Mouse (Mus musculus): ENCODE results near the gene Endod1. TPM values are rescaled to one million over a fixed set of nuclear protein-coding genes. Genes with fewer than 3 reads are reported as not detected.

Gene Endod1
- polyA plus RNA-seq, 1 experiment from 2014 or later = 7.8 TPM

GRCm38 (mm10) chr9:14385665-14386064, 4.4 kb upstream of the Endod1 start:
- H3K27me3 ChIP-seq (ENCODE audit: control insufficient read depth, insufficient read depth, low read length) = no peaks in the 10 kb centered on the region
- no peak overlapping the region for H3K9ac ChIP-seq (ENCODE audit: low read length)
- no peaks in the 10 kb centered on the region for H3K9me3 ChIP-seq (replicated peaks; ENCODE audit: control insufficient read depth, low read length)
- ATAC-seq (replicated peaks; ENCODE audit: extremely low read depth, insufficient read depth, low FRiP score) = no peak
- peaks cover 11% of the 10 kb centered on the region for H3K4me1 ChIP-seq (ENCODE audit: control insufficient read depth, insufficient read depth, low read length)
- no peaks in the 10 kb centered on the region for H3K36me3 ChIP-seq (ENCODE audit: control insufficient read depth, insufficient read depth)
- H3K27ac ChIP-seq (ENCODE audit: low read length) = no peak overlapping the region
- no peak overlapping the region for H3K4me2 ChIP-seq (ENCODE audit: low read depth, low read length)
- WGBS = 75% methylated on average over 8 of the region's 8 CpGs
- H3K4me3 ChIP-seq (ENCODE audit: low read length) = no peak overlapping the region

GRCm38 (mm10) chr9:14383186-14383920, 2.0 kb upstream of the Endod1 start:
- Histone ChIP-seq H3K4me2 (ENCODE audit: low read depth, low read length) (no peak overlapping the region), H3K9me3 (replicated peaks; ENCODE audit: control insufficient read depth, low read length) (no peaks in the 10 kb centered on the region), H3K9ac (ENCODE audit: low read length) (no peak overlapping the region), H3K4me3 (ENCODE audit: low read length) (no peak overlapping the region), H3K27me3 (ENCODE audit: control insufficient read depth, insufficient read depth, low read length) (no peaks in the 10 kb centered on the region), H3K36me3 (ENCODE audit: control insufficient read depth, insufficient read depth) (no peaks in the 10 kb centered on the region), H3K27ac (ENCODE audit: low read length) (no peak overlapping the region), H3K4me1 (ENCODE audit: control insufficient read depth, insufficient read depth, low read length) (peaks cover 9% of the 10 kb centered on the region)
- no peak for ATAC-seq (replicated peaks; ENCODE audit: extremely low read depth, insufficient read depth, low FRiP score)
- 88% methylated on average over 4 of the region's 4 CpGs for WGBS

GRCm38 (mm10) chr9:14382256-14382791, 1.0 kb upstream of the Endod1 start:
- Histone ChIP-seq H3K9ac (ENCODE audit: low read length) (no peak overlapping the region), H3K36me3 (ENCODE audit: control insufficient read depth, insufficient read depth) (no peaks in the 10 kb centered on the region), H3K4me3 (ENCODE audit: low read length) (no peak overlapping the region), H3K4me2 (ENCODE audit: low read depth, low read length) (peak overlapping the region; percentile 72; the same call in 1 of the 2 replicates), H3K27me3 (ENCODE audit: control insufficient read depth, insufficient read depth, low read length) (no peaks in the 10 kb centered on the region), H3K27ac (ENCODE audit: low read length) (no peak overlapping the region), H3K9me3 (replicated peaks; ENCODE audit: control insufficient read depth, low read length) (no peaks in the 10 kb centered on the region), H3K4me1 (ENCODE audit: control insufficient read depth, insufficient read depth, low read length) (peaks cover 9% of the 10 kb centered on the region)
- 70% methylated on average over 5 of the region's 5 CpGs for WGBS
- ATAC-seq (replicated peaks; ENCODE audit: extremely low read depth, insufficient read depth, low FRiP score) = no peak

- under 1% methylated on average over 76 of the region's 76 CpGs for WGBS
- H3K36me3 ChIP-seq (ENCODE audit: control insufficient read depth, insufficient read depth) = no peaks in the 10 kb centered on the region
- peak overlapping the region; percentile 73 for H3K4me3 ChIP-seq (ENCODE audit: low read length)
- H3K27me3 ChIP-seq (ENCODE audit: control insufficient read depth, insufficient read depth, low read length) = no peaks in the 10 kb centered on the region
- H3K4me2 ChIP-seq (ENCODE audit: low read depth, low read length) = peak overlapping the region; percentile 72
- peak overlapping the region; percentile 82 for H3K9ac ChIP-seq (ENCODE audit: low read length)
- H3K27ac ChIP-seq (ENCODE audit: low read length) = peak overlapping the region; percentile 75
- ATAC-seq (replicated peaks; ENCODE audit: extremely low read depth, insufficient read depth, low FRiP score) = peak; percentile 95
- no peaks in the 10 kb centered on the region for H3K9me3 ChIP-seq (replicated peaks; ENCODE audit: control insufficient read depth, low read length)
- peaks cover 9% of the 10 kb centered on the region for H3K4me1 ChIP-seq (ENCODE audit: control insufficient read depth, insufficient read depth, low read length)
Measured at GRCm38 (mm10) chr9:14380386-14381285, 671 bp downstream of the Endod1 start.

- Histone ChIP-seq H3K9me3 (replicated peaks; ENCODE audit: control insufficient read depth, low read length) (no peaks in the 10 kb centered on the region), H3K4me3 (ENCODE audit: low read length) (peak overlapping the region; percentile 73), H3K36me3 (ENCODE audit: control insufficient read depth, insufficient read depth) (no peaks in the 10 kb centered on the region), H3K9ac (ENCODE audit: low read length) (peak overlapping the region; percentile 82), H3K4me1 (ENCODE audit: control insufficient read depth, insufficient read depth, low read length) (peaks cover 9% of the 10 kb centered on the region), H3K27me3 (ENCODE audit: control insufficient read depth, insufficient read depth, low read length) (no peaks in the 10 kb centered on the region), H3K27ac (ENCODE audit: low read length) (no peak overlapping the region), H3K4me2 (ENCODE audit: low read depth, low read length) (peak overlapping the region; percentile 72)
- WGBS = 37% methylated on average over 8 of the region's 8 CpGs
- no peak for ATAC-seq (replicated peaks; ENCODE audit: extremely low read depth, insufficient read depth, low FRiP score)
Measured at GRCm38 (mm10) chr9:14379769-14380385, 1.4 kb downstream of the Endod1 start.

GRCm38 (mm10) chr9:14378151-14378550, 3.2 kb downstream of the Endod1 start:
- H3K9ac ChIP-seq (ENCODE audit: low read length) = no peak overlapping the region
- ATAC-seq (replicated peaks; ENCODE audit: extremely low read depth, insufficient read depth, low FRiP score) = no peak
- H3K9me3 ChIP-seq (replicated peaks; ENCODE audit: control insufficient read depth, low read length) = no peaks in the 10 kb centered on the region
- WGBS = 88% methylated on average over 2 of the region's 2 CpGs
- H3K36me3 ChIP-seq (ENCODE audit: control insufficient read depth, insufficient read depth) = no peaks in the 10 kb centered on the region
- no peak overlapping the region for H3K4me3 ChIP-seq (ENCODE audit: low read length)
- H3K27me3 ChIP-seq (ENCODE audit: control insufficient read depth, insufficient read depth, low read length) = no peaks in the 10 kb centered on the region
- H3K4me2 ChIP-seq (ENCODE audit: low read depth, low read length) = no peak overlapping the region
- H3K27ac ChIP-seq (ENCODE audit: low read length) = no peak overlapping the region
- H3K4me1 ChIP-seq (ENCODE audit: control insufficient read depth, insufficient read depth, low read length) = peaks cover 9% of the 10 kb centered on the region

- no peaks in the 10 kb centered on the region for H3K9me3 ChIP-seq (replicated peaks; ENCODE audit: control insufficient read depth, low read length)
- no peak overlapping the region for H3K4me3 ChIP-seq (ENCODE audit: low read length)
- no peak overlapping the region for H3K27ac ChIP-seq (ENCODE audit: low read length)
- H3K27me3 ChIP-seq (ENCODE audit: control insufficient read depth, insufficient read depth, low read length) = no peaks in the 10 kb centered on the region
- no peaks in the 10 kb centered on the region for H3K36me3 ChIP-seq (ENCODE audit: control insufficient read depth, insufficient read depth)
- no peaks in the 10 kb centered on the region for H3K4me1 ChIP-seq (ENCODE audit: control insufficient read depth, insufficient read depth, low read length)
- 83% methylated on average over 4 of the region's 4 CpGs for WGBS
- no peak for ATAC-seq (replicated peaks; ENCODE audit: extremely low read depth, insufficient read depth, low FRiP score)
- H3K4me2 ChIP-seq (ENCODE audit: low read depth, low read length) = no peak overlapping the region
- H3K9ac ChIP-seq (ENCODE audit: low read length) = no peak overlapping the region
Measured at GRCm38 (mm10) chr9:14376149-14376548, 5.2 kb downstream of the Endod1 start.

- H3K4me2 ChIP-seq (ENCODE audit: low read depth, low read length) = no peak overlapping the region
- ATAC-seq (replicated peaks; ENCODE audit: extremely low read depth, insufficient read depth, low FRiP score) = no peak
- no peaks in the 10 kb centered on the region for H3K27me3 ChIP-seq (ENCODE audit: control insufficient read depth, insufficient read depth, low read length)
- no peaks in the 10 kb centered on the region for H3K4me1 ChIP-seq (ENCODE audit: control insufficient read depth, insufficient read depth, low read length)
- H3K36me3 ChIP-seq (ENCODE audit: control insufficient read depth, insufficient read depth) = peaks cover 5% of the 10 kb centered on the region
- no peak overlapping the region for H3K4me3 ChIP-seq (ENCODE audit: low read length)
- H3K9me3 ChIP-seq (replicated peaks; ENCODE audit: control insufficient read depth, low read length) = peaks cover 6% of the 10 kb centered on the region
- no peak overlapping the region for H3K27ac ChIP-seq (ENCODE audit: low read length)
- no peak overlapping the region for H3K9ac ChIP-seq (ENCODE audit: low read length)
Measured at GRCm38 (mm10) chr9:14372440-14372839, 8.9 kb downstream of the Endod1 start.
